Mouse (Mus musculus) liver, adult 2 months (tissue): ENCODE measurements around the gene Igfbp6. TPM values are rescaled to one million over a fixed set of nuclear protein-coding genes. Genes with fewer than 3 reads are reported as not detected.

Experiments used
- DNase-seq: peaks from one replicate; pipeline ENCODE4 v3.0.0-alpha.2; 2011; ENCODE audit warnings: low read depth, low spot score; ENCODE audit errors: extremely low read depth
- H3K27ac ChIP-seq: fragments of 200-500 bp; replicated peaks from 2 replicates; pipeline ENCODE4 v1.5.1; 2012; ENCODE audit warnings: low read depth, mild to moderate bottlenecking, control low read depth, inconsistent platforms, low read length; ENCODE audit not compliant: insufficient read depth
- H3K27me3 ChIP-seq: fragments of 200-500 bp; 2 replicates; pipeline ENCODE4 v1.6.1; 2012; ENCODE audit warnings: mild to moderate bottlenecking, moderate library complexity, low read length, inconsistent platforms; ENCODE audit not compliant: control insufficient read depth, insufficient read depth
- H3K36me3 ChIP-seq: fragments of 200-500 bp; 2 replicates; pipeline ENCODE4 v1.6.1; 2012; ENCODE audit warnings: low read length, inconsistent platforms; ENCODE audit not compliant: control insufficient read depth, insufficient read depth
- H3K4me1 ChIP-seq: fragments of 200-500 bp; 2 replicates; pipeline ENCODE4 v1.6.1; 2011; ENCODE audit warnings: low read length; ENCODE audit not compliant: control insufficient read depth, insufficient read depth
- H3K4me3 ChIP-seq: fragments of 200-500 bp; 2 replicates; pipeline ENCODE4 v1.5.1; 2011; ENCODE audit warnings: low read depth, mild to moderate bottlenecking, control low read depth, low read length, moderate library complexity; ENCODE audit not compliant: insufficient read depth
- H3K79me2 ChIP-seq: fragments of 200-500 bp; 2 replicates; pipeline ENCODE4 v1.6.1; 2012; ENCODE audit warnings: inconsistent platforms, mild to moderate bottlenecking, low read length, moderate library complexity; ENCODE audit not compliant: control insufficient read depth, insufficient read depth
- H3K9ac ChIP-seq: fragments of 200-500 bp; 2 replicates; pipeline ENCODE4 v1.6.1; 2012; ENCODE audit warnings: low read depth, mild to moderate bottlenecking, control low read depth, inconsistent platforms, low read length
- CTCF ChIP-seq: fragments of 200-500 bp; IDR thresholded peaks from 2 replicates; pipeline ENCODE4 v1.5.1; 2011; ENCODE audit warnings: low read depth, low read length, control low read depth
- POLR2A ChIP-seq: fragments of 200-500 bp; IDR thresholded peaks from 2 replicates; pipeline ENCODE4 v1.6.1; 2011; ENCODE audit warnings: low read length, control low read depth; ENCODE audit not compliant: insufficient read depth; ENCODE audit errors: extremely low read depth
- WGBS: fragments of 180-500 bp; shearing (Covaris S2); methylation state at CpG from one replicate; pipeline ENCODE4 v1.1.7; 2018; 5-methylcytosine and 5-hydroxymethylcytosine counted together
- polyA plus RNA-seq: library from polyadenylated mRNA; depleted of rRNA; stranded (reverse); fragments of >200 nt; gene quantifications from 2 replicates; pipeline ENCODE4 v1.2.3, GENCODE M21; 2012
- total RNA-seq: library from RNA; depleted of rRNA; stranded (reverse); fragments of >200 nt; gene quantifications from 2 replicates; pipeline ENCODE4 v1.2.3, GENCODE M21; 2014

Gene Igfbp6
- total and polyA plus RNA-seq, 2 experiments = 1.8 to 2.3 TPM

GRCm38 (mm10) chr15:102120530-102120929, 23.6 kb upstream of the Igfbp6 start:
- H3K27me3 ChIP-seq = no peaks in the 10 kb centered on the region
- H3K79me2 ChIP-seq = no peaks in the 10 kb centered on the region
- H3K36me3 ChIP-seq = peaks cover 14% of the 10 kb centered on the region; the same call in 1 of the 2 replicates
- H3K27ac ChIP-seq = no peak overlapping the region
- peaks cover 4% of the 10 kb centered on the region for H3K4me1 ChIP-seq
- TF ChIP-seq POLR2A (no peak), CTCF (no peak)
- DNase-seq = no peak
- 77% methylated on average over 5 of the region's 5 CpGs for WGBS
- no peak overlapping the region for H3K9ac ChIP-seq
- no peak overlapping the region for H3K4me3 ChIP-seq

DNA sequence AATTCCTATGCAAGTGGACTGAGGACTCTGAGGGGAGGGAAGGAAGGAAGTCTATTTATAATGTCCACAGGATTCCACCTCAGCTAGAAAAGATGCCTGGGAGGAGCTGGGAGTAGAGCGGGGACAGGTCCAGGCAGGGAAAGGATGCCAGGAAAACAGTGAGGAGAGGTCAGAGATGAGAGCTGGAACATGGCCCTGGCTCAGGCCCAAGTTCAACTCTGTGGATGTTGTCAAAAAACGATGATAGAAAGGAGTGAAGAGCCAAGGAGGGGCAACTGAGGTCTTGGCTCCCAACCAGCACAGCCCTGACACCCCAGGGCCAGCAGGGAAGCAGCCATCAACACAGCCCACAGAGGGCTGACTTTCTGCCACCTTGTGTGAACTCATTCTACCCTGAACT, 17.9 kb upstream of the Igfbp6 start:
- no peak overlapping the region for H3K9ac ChIP-seq
- WGBS = 6% methylated on average over 2 of the region's 2 CpGs
- peak overlapping the region; percentile 26; the same call in 1 of the 2 replicates for H3K27ac ChIP-seq
- H3K4me3 ChIP-seq = no peak overlapping the region
- H3K36me3 ChIP-seq = peaks cover 10% of the 10 kb centered on the region
- no peaks in the 10 kb centered on the region for H3K79me2 ChIP-seq
- peaks cover 9% of the 10 kb centered on the region for H3K4me1 ChIP-seq
- TF ChIP-seq POLR2A = no peak
- TF ChIP-seq CTCF = no peak
- DNase-seq = peak; percentile 77
- H3K27me3 ChIP-seq = no peaks in the 10 kb centered on the region

- DNase-seq = no peak
- peaks cover 8% of the 10 kb centered on the region for H3K36me3 ChIP-seq
- no peaks in the 10 kb centered on the region for H3K27me3 ChIP-seq
- no peak overlapping the region for H3K4me3 ChIP-seq
- H3K9ac ChIP-seq = no peak overlapping the region
- no peak overlapping the region for H3K27ac ChIP-seq
- H3K4me1 ChIP-seq = peaks cover 6% of the 10 kb centered on the region
- TF ChIP-seq CTCF (no peak), POLR2A (no peak)
- WGBS = 91% methylated on average over 9 of the region's 9 CpGs
- H3K79me2 ChIP-seq = no peaks in the 10 kb centered on the region
Observed at GRCm38 (mm10) chr15:102133314-102133713, 10.8 kb upstream of the Igfbp6 start.

DNA sequence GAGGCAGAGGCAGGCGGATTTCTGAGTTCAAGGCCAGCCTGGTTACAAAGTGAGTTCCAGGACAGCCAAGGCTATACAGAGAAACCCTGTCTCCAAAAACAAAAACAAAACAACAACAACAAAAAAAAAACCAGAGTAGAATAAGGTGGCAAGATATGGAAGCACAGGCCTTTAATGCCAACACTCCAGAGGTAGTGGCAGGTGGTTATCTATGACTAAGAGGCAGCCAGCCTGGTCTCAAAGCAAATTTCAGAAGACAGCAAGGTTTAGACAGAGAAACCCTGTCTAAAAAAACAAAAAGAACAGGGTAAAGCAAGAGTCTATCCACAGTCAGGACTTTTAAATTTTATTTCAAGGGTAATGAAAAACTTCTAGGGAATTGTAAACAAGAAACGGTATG, 9.5 kb upstream of the Igfbp6 start:
- peaks cover 3% of the 10 kb centered on the region; the same call in 1 of the 2 replicates for H3K36me3 ChIP-seq
- no peak overlapping the region for H3K9ac ChIP-seq
- H3K27ac ChIP-seq = no peak overlapping the region
- H3K27me3 ChIP-seq = no peaks in the 10 kb centered on the region
- peaks cover 6% of the 10 kb centered on the region for H3K4me1 ChIP-seq
- H3K4me3 ChIP-seq = no peak overlapping the region
- DNase-seq = no peak
- 52% methylated on average over 2 of the region's 2 CpGs for WGBS
- H3K79me2 ChIP-seq = no peaks in the 10 kb centered on the region
- no peak for TF ChIP-seq CTCF
- TF ChIP-seq POLR2A = no peak

GRCm38 (mm10) chr15:102135522-102136128, 8.5 kb upstream of the Igfbp6 start:
- peak overlapping the region; percentile 27 for H3K27ac ChIP-seq
- H3K4me3 ChIP-seq = peak overlapping the region; percentile 87
- no peaks in the 10 kb centered on the region for H3K27me3 ChIP-seq
- H3K36me3 ChIP-seq = peaks cover 3% of the 10 kb centered on the region; the same call in 1 of the 2 replicates
- WGBS = under 1% methylated on average over 35 of the region's 35 CpGs
- H3K79me2 ChIP-seq = no peaks in the 10 kb centered on the region
- H3K4me1 ChIP-seq = peaks cover 6% of the 10 kb centered on the region
- peak overlapping the region; percentile 76 for H3K9ac ChIP-seq
- DNase-seq = no peak
- no peak for TF ChIP-seq CTCF
- TF ChIP-seq POLR2A = no peak

- H3K9ac ChIP-seq = peak within 1 kb of the TSS; percentile 76
- peaks cover 6% of the 10 kb centered on the region for H3K4me1 ChIP-seq
- H3K4me3 ChIP-seq = peak within 1 kb of the TSS; percentile 87
- peaks cover 3% of the 10 kb centered on the region; the same call in 1 of the 2 replicates for H3K36me3 ChIP-seq
- WGBS = 2% methylated on average over 50 of the region's 50 CpGs
- H3K79me2 ChIP-seq = no peaks in the 10 kb centered on the region
- peak within 1 kb of the TSS; percentile 27 for H3K27ac ChIP-seq
- TF ChIP-seq CTCF (0 out of 2 replicates have a peak, but pooled peaks have one; percentile 3), POLR2A (0 out of 2 replicates have a peak, but pooled peaks have one; percentile 22)
- DNase-seq = peak; percentile 87
- H3K27me3 ChIP-seq = no peaks in the 10 kb centered on the region
Observed at GRCm38 (mm10) chr15:102136129-102136758, 7.9 kb upstream of the Igfbp6 start, which contains the start of gene Spryd3. Spryd3 (minus strand) TSS chr15:102136234.
